Mouse (Mus musculus) Muller cell, postnatal 12 days (primary cell): ENCODE measurements around the gene Cbln1.

Experiments
- DNase-seq: peaks from one replicate; pipeline ENCODE4 v3.0.0-alpha.2; 2015; ENCODE audit errors: inconsistent ontology term

Cbln1 gene

GRCm38 (mm10) chr8:87472271-87473236, at the start of gene Cbln1:
Cbln1 (minus strand) TSS chr8:87472609.
- DNase-seq, result peak; percentile 96

DNA sequence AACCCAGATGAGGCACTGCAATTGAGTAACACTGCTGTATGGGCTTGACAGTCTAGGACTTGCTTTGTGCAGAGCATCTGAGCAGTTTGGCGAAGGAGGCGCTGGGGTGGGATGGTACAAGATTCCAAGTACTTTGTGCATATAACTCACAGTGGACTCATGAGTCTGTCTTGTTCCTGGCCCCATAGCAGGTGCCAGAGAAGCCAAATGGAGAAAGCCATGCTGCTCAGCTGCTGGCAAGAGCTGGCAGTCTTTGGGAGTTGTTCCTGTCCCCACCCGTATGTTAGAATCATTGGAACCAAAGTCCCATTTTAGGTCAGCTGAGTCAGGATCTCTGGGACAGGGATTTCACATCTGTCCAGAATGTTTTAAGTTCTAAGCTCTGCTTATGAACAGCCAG, 44.7 kb upstream of the Cbln1 start:
- no peak for DNase-seq

DNA sequence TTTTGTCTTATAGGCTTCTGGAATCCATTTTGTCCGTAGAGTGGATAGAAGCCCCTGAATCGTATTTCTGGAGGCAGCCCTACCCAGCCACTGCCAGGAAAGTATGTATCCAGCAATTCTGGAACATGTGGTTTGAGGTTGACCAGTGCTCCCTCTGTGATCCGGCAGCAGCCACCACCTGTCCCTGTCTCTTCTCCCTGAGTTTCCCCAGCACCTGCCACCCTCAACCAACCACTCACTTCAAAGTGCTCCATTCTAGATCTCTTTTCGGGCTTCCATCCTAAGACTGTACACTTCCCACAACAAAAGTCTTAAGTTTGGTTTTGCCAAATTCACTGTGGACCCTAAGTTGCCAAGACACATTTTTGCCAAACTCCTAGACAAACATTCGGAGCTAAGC, 41.4 kb upstream of the Cbln1 start:
- no peak for DNase-seq

GRCm38 (mm10) chr8:87513350-87513749, 40.9 kb upstream of the Cbln1 start:
- DNase-seq, result no peak

- no peak for DNase-seq
Observed at GRCm38 (mm10) chr8:87512636-87513035, 40.2 kb upstream of the Cbln1 start.

GRCm38 (mm10) chr8:87507046-87507445, 34.6 kb upstream of the Cbln1 start:
- no peak for DNase-seq

DNA sequence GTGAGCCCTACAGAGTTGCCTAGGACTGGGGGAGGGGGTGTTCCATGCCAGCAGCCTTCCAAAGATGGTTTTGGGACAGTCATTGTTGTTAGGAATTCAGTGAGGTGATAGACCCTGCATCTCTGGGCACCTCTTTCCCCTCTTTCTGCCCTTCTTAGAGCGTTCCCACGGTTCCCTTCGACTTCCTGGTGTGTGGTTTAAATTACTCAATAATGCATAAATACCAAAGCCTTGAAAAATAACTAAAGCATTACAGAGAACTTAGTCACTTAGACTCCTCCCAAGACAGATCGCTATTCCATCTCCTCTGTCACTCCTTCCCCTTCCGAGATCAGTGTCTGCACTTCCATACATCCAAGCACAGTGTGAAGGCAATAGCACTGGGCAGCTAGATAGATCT, 32.0 kb upstream of the Cbln1 start:
- peak; percentile 60 for DNase-seq

- DNase-seq, result no peak
Observed at GRCm38 (mm10) chr8:87502684-87503083, 30.3 kb upstream of the Cbln1 start.

GRCm38 (mm10) chr8:87497641-87498040, 25.2 kb upstream of the Cbln1 start:
- DNase-seq, result no peak

DNA sequence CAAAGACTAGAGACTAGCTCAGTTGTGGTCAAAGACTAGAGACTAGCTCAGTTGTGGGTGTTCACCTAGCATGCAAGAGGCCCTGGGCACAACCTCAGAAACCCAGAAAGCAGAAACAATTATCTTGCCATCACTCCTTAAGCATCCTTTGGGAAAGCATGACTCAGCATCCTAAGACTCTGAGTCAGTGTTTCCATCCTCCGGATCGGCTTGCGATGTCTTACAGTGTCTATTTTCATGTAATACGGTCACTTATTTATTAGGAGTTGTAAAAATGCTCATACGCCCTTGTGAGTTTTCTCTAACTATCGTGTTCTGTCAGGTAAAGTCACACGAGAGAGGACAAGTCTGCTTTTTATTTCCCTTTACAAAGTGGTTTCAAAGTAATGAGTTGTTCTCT, 24.1 kb upstream of the Cbln1 start:
- DNase-seq, result no peak

- DNase-seq, result no peak
Observed at GRCm38 (mm10) chr8:87494862-87495261, 22.5 kb upstream of the Cbln1 start.

- DNase-seq, result peak; percentile 56
Observed at GRCm38 (mm10) chr8:87489841-87490415, 17.5 kb upstream of the Cbln1 start.

- no peak for DNase-seq
Observed at GRCm38 (mm10) chr8:87481396-87481795, 9.0 kb upstream of the Cbln1 start.

- no peak for DNase-seq
Observed at GRCm38 (mm10) chr8:87478221-87478620, 5.8 kb upstream of the Cbln1 start.

GRCm38 (mm10) chr8:87477102-87477645, 4.8 kb upstream of the Cbln1 start:
- DNase-seq, result no peak

DNA sequence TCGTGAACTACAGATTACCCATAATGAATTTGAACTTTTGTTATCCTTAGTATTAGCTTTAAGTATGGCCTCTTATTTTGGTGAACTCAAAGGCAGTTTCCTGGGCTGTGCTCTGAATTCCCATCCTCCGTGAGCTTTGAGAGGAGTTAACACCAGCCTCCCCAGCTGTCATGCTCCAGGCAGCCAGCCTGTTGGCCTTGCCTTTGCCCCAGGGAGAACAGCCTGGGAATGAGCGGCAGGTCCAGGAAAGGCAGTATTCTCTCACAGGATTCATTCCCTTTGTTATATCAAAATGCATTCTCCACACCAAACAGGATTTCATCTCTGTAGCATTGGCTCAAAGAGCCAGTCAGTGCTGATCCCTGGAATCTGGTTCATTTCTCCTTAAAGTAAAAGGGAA, 3.1 kb upstream of the Cbln1 start:
- no peak for DNase-seq

GRCm38 (mm10) chr8:87474379-87474778, 2.0 kb upstream of the Cbln1 start:
- no peak for DNase-seq

- no peak for DNase-seq
Observed at GRCm38 (mm10) chr8:87473940-87474339, 1.5 kb upstream of the Cbln1 start.

DNA sequence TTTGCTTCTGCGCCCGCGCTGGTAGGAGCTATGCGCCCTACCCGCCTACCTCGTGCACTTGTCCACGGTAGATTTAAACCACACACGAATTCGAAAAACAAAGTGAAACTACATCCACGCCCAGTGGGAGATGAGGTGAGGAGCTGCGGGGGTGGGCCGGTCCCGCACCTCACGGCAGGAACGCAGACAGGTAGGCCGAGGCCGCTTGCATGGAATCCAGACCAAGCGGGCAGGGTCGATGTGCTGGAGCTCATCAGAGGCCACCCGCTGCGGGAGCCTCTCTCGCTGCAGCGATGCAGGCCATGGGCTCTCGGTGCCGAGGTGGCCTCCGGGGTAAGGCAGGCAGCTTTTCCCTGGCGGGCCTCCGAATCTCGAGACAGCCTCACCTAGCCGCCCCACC, 905 bp upstream of the Cbln1 start:
- DNase-seq, result no peak

DNA sequence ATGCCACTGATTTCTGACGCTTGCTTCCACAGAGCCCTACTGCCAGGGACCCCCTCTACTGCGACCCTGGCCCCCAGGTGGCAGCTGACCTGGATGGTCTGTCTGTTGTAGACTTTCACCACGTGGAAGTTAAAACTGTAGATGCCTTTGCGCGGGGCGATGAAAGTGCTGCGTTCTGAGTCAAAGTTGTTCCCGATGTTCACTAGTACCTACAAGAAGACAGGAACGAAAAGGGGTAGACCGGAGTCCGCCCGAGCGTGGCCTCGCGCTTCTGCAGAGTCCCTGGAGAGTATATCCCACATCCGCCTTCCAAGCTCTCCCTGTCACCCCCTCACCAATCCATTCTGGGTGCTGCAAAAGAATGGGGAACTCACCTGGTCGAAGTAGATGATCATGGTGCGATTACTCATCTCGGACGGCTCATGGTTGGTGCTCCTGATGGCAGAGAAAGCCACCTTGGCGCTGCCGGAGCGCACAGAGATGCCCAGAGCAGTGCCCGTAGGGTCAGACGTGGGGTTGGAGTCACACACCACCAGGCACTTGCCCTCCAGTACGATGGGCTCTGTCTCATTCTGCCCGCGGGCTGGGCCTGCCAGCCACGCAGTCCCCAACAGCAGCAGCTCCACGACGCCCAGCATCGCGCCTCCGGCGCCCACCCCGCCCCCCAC, 672 bp downstream of the Cbln1 start:
- no peak for DNase-seq

GRCm38 (mm10) chr8:87470834-87471602, 1.4 kb downstream of the Cbln1 start:
- peak; percentile 17 for DNase-seq
